Mouse (Mus musculus) heart, embryonic 15.5 days (tissue): ENCODE results near the gene Dcxr. TPM values are rescaled to one million over a fixed set of nuclear protein-coding genes. Genes with fewer than 3 reads are reported as not detected.

Source experiments
- ATAC-seq: fragments of 200-750 bp; cut with Nextera tagmentation; replicated peaks from 2 replicates; pipeline ENCODE4 v1.8.0; 2017; ENCODE audit warnings: low read depth, moderate TSS enrichment; ENCODE audit not compliant: insufficient number of reproducible peaks, insufficient read depth, low FRiP score
- H3K27ac ChIP-seq: fragments of 300-500 bp; sonication (generic); 2 replicates; pipeline ENCODE4 v1.5.1; 2015; ENCODE audit warnings: mild to moderate bottlenecking, inconsistent platforms
- H3K27me3 ChIP-seq: fragments of 300-500 bp; sonication (generic); 2 replicates; pipeline ENCODE4 v1.6.1; 2015; ENCODE audit warnings: inconsistent platforms
- H3K36me3 ChIP-seq: fragments of 300-500 bp; sonication (generic); 2 replicates; pipeline ENCODE4 v1.6.1; 2015; ENCODE audit warnings: mild to moderate bottlenecking, inconsistent platforms
- H3K4me1 ChIP-seq: fragments of 300-500 bp; sonication (generic); replicated peaks from 2 replicates; pipeline ENCODE4 v1.6.1; 2015; ENCODE audit warnings: inconsistent platforms
- H3K4me2 ChIP-seq: fragments of 300-500 bp; sonication (generic); 2 replicates; pipeline ENCODE4 v1.6.1; 2015; ENCODE audit warnings: inconsistent platforms, mild to moderate bottlenecking, moderate library complexity
- H3K4me3 ChIP-seq: fragments of 300-500 bp; sonication (generic); 2 replicates; pipeline ENCODE4 v1.5.1; 2015; ENCODE audit warnings: mild to moderate bottlenecking, inconsistent platforms
- H3K9ac ChIP-seq: fragments of 300-500 bp; sonication (generic); 2 replicates; pipeline ENCODE4 v1.6.1; 2015; ENCODE audit warnings: mild to moderate bottlenecking, inconsistent platforms
- H3K9me3 ChIP-seq: fragments of 300-500 bp; sonication (generic); replicated peaks from 2 replicates; pipeline ENCODE4 v1.6.1; 2016; ENCODE audit warnings: inconsistent platforms
- WGBS: fragments of 180-500 bp; shearing (Covaris S2); methylation state at CpG from one replicate; pipeline ENCODE4 v1.1.7; 2015; ENCODE audit warnings: mixed read lengths; 5-methylcytosine and 5-hydroxymethylcytosine counted together
- polyA plus RNA-seq: library from polyadenylated mRNA; unstranded; fragments of >200 nt; fragmentation: Nextera tagmentation; extraction: Ambion mirVana; gene quantifications from 2 replicates; pipeline ENCODE4 v1.2.1, GENCODE M21; 2015

Dcxr gene
- polyA plus RNA-seq, 1 experiment from 2014 or later: 7.0 TPM

GRCm38 (mm10) chr11:120719242-120719641 lies 7.8 kb downstream of the Dcxr start:
- 94% methylated on average over 9 of the region's 9 CpGs for WGBS
- ATAC-seq: no peak
- Histone ChIP-seq H3K4me1 (peaks cover 28% of the 10 kb centered on the region), H3K9me3 (no peaks in the 10 kb centered on the region), H3K4me3 (no peak overlapping the region), H3K9ac (no peak overlapping the region), H3K36me3 (peaks cover 22% of the 10 kb centered on the region; the same call in 1 of the 2 replicates), H3K27me3 (peaks cover 30% of the 10 kb centered on the region), H3K4me2 (no peak overlapping the region), H3K27ac (no peak overlapping the region)

GRCm38 (mm10) chr11:120715131-120715530 lies 11.9 kb downstream of the Dcxr start:
- H3K9ac ChIP-seq: 0 out of 2 replicates have a peak overlapping the region, but pooled peaks have one; percentile 22

GRCm38 (mm10) chr11:120714546-120714945 lies 12.5 kb downstream of the Dcxr start:
- WGBS: 43% methylated on average over 10 of the region's 10 CpGs
- peak overlapping the region; percentile 65 for H3K9ac ChIP-seq
- H3K4me3 ChIP-seq: peak overlapping the region; percentile 72
- 0 out of 2 replicates have a peak, but pooled peaks cover under 1% of the 10 kb centered on the region for H3K27me3 ChIP-seq
- H3K27ac ChIP-seq: 0 out of 2 replicates have a peak overlapping the region, but pooled peaks have one; percentile 43
- no peaks in the 10 kb centered on the region for H3K9me3 ChIP-seq
- peaks cover 18% of the 10 kb centered on the region; the same call in 1 of the 2 replicates for H3K36me3 ChIP-seq
- H3K4me2 ChIP-seq: peak overlapping the region; percentile 98
- H3K4me1 ChIP-seq: peaks cover 22% of the 10 kb centered on the region
- no peak for ATAC-seq

More at GRCm38 (mm10) chr11:120715131-120715530, 11.9 kb downstream of the Dcxr start:
- 0 out of 2 replicates have a peak, but pooled peaks cover 6% of the 10 kb centered on the region for H3K27me3 ChIP-seq
- peaks cover 24% of the 10 kb centered on the region; the same call in 1 of the 2 replicates for H3K36me3 ChIP-seq
- H3K27ac ChIP-seq: no peak overlapping the region
- no peaks in the 10 kb centered on the region for H3K9me3 ChIP-seq
- 84% methylated on average over 9 of the region's 9 CpGs for WGBS
- H3K4me3 ChIP-seq: 0 out of 2 replicates have a peak overlapping the region, but pooled peaks have one; percentile 72
- no peak for ATAC-seq
- no peak overlapping the region for H3K4me2 ChIP-seq
- H3K4me1 ChIP-seq: peaks cover 22% of the 10 kb centered on the region

GRCm38 (mm10) chr11:120713580-120714518 lies 13.2 kb downstream of the Dcxr start, which contains the start of the genes Cenpx and Lrrc45:
Gene Cenpx (minus strand): TSS chr11:120713738.
Gene Lrrc45 (plus strand): TSS chr11:120713925.
- Histone ChIP-seq H3K9ac (peak within 1 kb of the TSS; percentile 72), H3K4me2 (peak within 1 kb of the TSS; percentile 98), H3K4me3 (peak within 1 kb of the TSS; percentile 72), H3K27me3 (no peaks in the 10 kb centered on the region), H3K36me3 (peaks cover 11% of the 10 kb centered on the region; the same call in 1 of the 2 replicates), H3K4me1 (peaks cover 22% of the 10 kb centered on the region), H3K27ac (peak within 1 kb of the TSS; percentile 85), H3K9me3 (no peaks in the 10 kb centered on the region)
- 3% methylated on average over 53 of the region's 53 CpGs for WGBS
- ATAC-seq: peak; percentile 96

GRCm38 (mm10) chr11:120712771-120713568 lies 14.1 kb downstream of the Dcxr start:
- peak overlapping the region; percentile 72 for H3K4me3 ChIP-seq
- H3K9ac ChIP-seq: peak overlapping the region; percentile 72
- no peaks in the 10 kb centered on the region for H3K27me3 ChIP-seq
- ATAC-seq: peak; percentile 25
- under 1% methylated on average over 38 of the region's 38 CpGs for WGBS
- H3K27ac ChIP-seq: peak overlapping the region; percentile 85
- peaks cover 22% of the 10 kb centered on the region for H3K4me1 ChIP-seq
- H3K36me3 ChIP-seq: peaks cover 3% of the 10 kb centered on the region; the same call in 1 of the 2 replicates
- H3K9me3 ChIP-seq: no peaks in the 10 kb centered on the region
- H3K4me2 ChIP-seq: peak overlapping the region; percentile 98

GRCm38 (mm10) chr11:120711980-120712604 lies 15.0 kb downstream of the Dcxr start:
- H3K4me1 ChIP-seq: peaks cover 28% of the 10 kb centered on the region
- peak overlapping the region; percentile 98 for H3K4me2 ChIP-seq
- no peak overlapping the region for H3K9ac ChIP-seq
- H3K27ac ChIP-seq: no peak overlapping the region
- no peak for ATAC-seq
- H3K4me3 ChIP-seq: 0 out of 2 replicates have a peak overlapping the region, but pooled peaks have one; percentile 72
- H3K9me3 ChIP-seq: no peaks in the 10 kb centered on the region
- peaks cover 3% of the 10 kb centered on the region; the same call in 1 of the 2 replicates for H3K36me3 ChIP-seq
- H3K27me3 ChIP-seq: no peaks in the 10 kb centered on the region
- WGBS: 58% methylated on average over 8 of the region's 8 CpGs

- H3K9ac ChIP-seq: no peak overlapping the region
- H3K4me1 ChIP-seq: peaks cover 35% of the 10 kb centered on the region
- no peaks in the 10 kb centered on the region for H3K9me3 ChIP-seq
- H3K27me3 ChIP-seq: no peaks in the 10 kb centered on the region
- H3K4me2 ChIP-seq: no peak overlapping the region
- ATAC-seq: no peak
- no peak overlapping the region for H3K27ac ChIP-seq
- no peak overlapping the region for H3K4me3 ChIP-seq
- peaks cover 3% of the 10 kb centered on the region; the same call in 1 of the 2 replicates for H3K36me3 ChIP-seq
- WGBS: 81% methylated on average over 5 of the region's 5 CpGs
These were observed 16.4 kb downstream of the Dcxr start for GRCm38 (mm10) chr11:120710672-120711071.

- H3K9ac ChIP-seq: no peak overlapping the region
- peaks cover 3% of the 10 kb centered on the region; the same call in 1 of the 2 replicates for H3K36me3 ChIP-seq
- H3K27ac ChIP-seq: no peak overlapping the region
- 75% methylated on average over 2 of the region's 2 CpGs for WGBS
- no peak for ATAC-seq
- H3K9me3 ChIP-seq: no peaks in the 10 kb centered on the region
- no peak overlapping the region for H3K4me2 ChIP-seq
- peaks cover 40% of the 10 kb centered on the region for H3K4me1 ChIP-seq
- H3K27me3 ChIP-seq: no peaks in the 10 kb centered on the region
- H3K4me3 ChIP-seq: no peak overlapping the region
These were observed 17.5 kb downstream of the Dcxr start for GRCm38 (mm10) chr11:120709551-120709950.

- Histone ChIP-seq H3K4me1 (peaks cover 47% of the 10 kb centered on the region), H3K27me3 (no peaks in the 10 kb centered on the region), H3K9ac (no peak overlapping the region), H3K36me3 (peaks cover 3% of the 10 kb centered on the region; the same call in 1 of the 2 replicates), H3K4me2 (no peak overlapping the region), H3K27ac (peak overlapping the region; percentile 27; the same call in 1 of the 2 replicates), H3K4me3 (no peak overlapping the region), H3K9me3 (no peaks in the 10 kb centered on the region)
- no peak for ATAC-seq
- 45% methylated on average over 5 of the region's 5 CpGs for WGBS
These were observed 19.1 kb downstream of the Dcxr start for GRCm38 (mm10) chr11:120707969-120708368.

- ATAC-seq: no peak
- Histone ChIP-seq H3K4me1 (peaks cover 41% of the 10 kb centered on the region), H3K27me3 (no peaks in the 10 kb centered on the region), H3K9me3 (no peaks in the 10 kb centered on the region), H3K9ac (no peak overlapping the region), H3K27ac (no peak overlapping the region), H3K4me3 (no peak overlapping the region), H3K4me2 (no peak overlapping the region), H3K36me3 (peaks cover 7% of the 10 kb centered on the region)
- 26% methylated on average over 12 of the region's 12 CpGs for WGBS
These were observed 19.9 kb downstream of the Dcxr start for GRCm38 (mm10) chr11:120707225-120707624.
